ENCODE assay signal across 8 mouse cellular contexts in the genomic region with DNA sequence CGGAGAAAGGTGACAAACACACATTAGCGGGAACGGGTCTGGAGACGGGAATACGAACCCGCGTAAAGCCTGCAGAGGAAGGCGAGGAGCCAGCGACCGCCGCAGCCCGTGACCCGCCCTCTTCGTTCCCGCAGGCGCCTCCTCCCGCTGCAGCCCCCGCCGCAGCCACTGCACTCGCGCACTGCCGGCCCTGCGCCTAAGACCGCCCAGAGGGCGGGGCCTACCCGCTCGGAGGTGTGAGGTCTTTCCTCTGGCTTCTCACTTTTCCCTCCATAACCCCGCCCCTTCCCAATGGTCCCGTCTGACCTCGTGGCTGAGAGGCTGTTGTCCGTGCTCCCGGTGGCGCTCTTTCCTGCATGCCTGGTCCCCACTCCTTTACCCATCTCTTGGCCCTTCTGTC. TPM values are rescaled to one million over a fixed set of nuclear protein-coding genes. Genes with fewer than 3 reads are reported as not detected.
DNase-seq lines count a peak whose midpoint lies in the region; ATAC-seq and TF ChIP-seq lines count a peak whose summit lies in the region.

No protein-coding gene starts in this region.

- peak; percentile 78 to 80 for DNase-seq in B cell, adult 2 months
- peak; percentile 72 for DNase-seq in adrenal gland, postnatal 10 days
- peak; percentile 89 for DNase-seq in embryonic facial prominence, embryonic 11.5 days (ENCODE audit: low spot score)
- DNase-seq in kidney, postnatal 0 days (ENCODE audit: low spot score): peak; percentile 67
- DNase-seq in liver, embryonic 13.5 days: peak; percentile 33
- DNase-seq in neural tube, embryonic 10.5 days (ENCODE audit: extremely low spot score, low spot score): peak; percentile 78
- peak; percentile 73 for DNase-seq in testis, postnatal 10 days (ENCODE audit: low spot score)

- peak overlapping the region; percentile 31 for H3K4me3 ChIP-seq in embryonic facial prominence, embryonic 11.5 days (ENCODE audit: low read depth, low read length)
- H3K4me3 ChIP-seq in heart, embryonic 13.5 days: peak overlapping the region; percentile 49
- peak overlapping the region; percentile 31 for H3K4me3 ChIP-seq in kidney, postnatal 0 days (replicated peaks; ENCODE audit: low read depth, low read length)
- H3K4me3 ChIP-seq in liver, embryonic 13.5 days (replicated peaks): peak overlapping the region; percentile 38

- H3K27me3 ChIP-seq in embryonic facial prominence, embryonic 11.5 days (ENCODE audit: control insufficient read depth, insufficient read depth, low read length): peaks cover 46% of the 10 kb centered on the region
- peaks cover 100% of the 10 kb centered on the region for H3K27me3 ChIP-seq in heart, embryonic 13.5 days (replicated peaks)
- H3K27me3 ChIP-seq in kidney, postnatal 0 days (ENCODE audit: insufficient read depth, low read length): peaks cover 61% of the 10 kb centered on the region
- peaks cover 93% of the 10 kb centered on the region for H3K27me3 ChIP-seq in liver, embryonic 13.5 days

- peak overlapping the region; percentile 62 for H3K4me2 ChIP-seq in embryonic facial prominence, embryonic 11.5 days (ENCODE audit: low read depth, low read length)
- H3K4me2 ChIP-seq in heart, embryonic 13.5 days: peak overlapping the region; percentile 95
- H3K4me2 ChIP-seq in kidney, postnatal 0 days (ENCODE audit: low read length): peak overlapping the region; percentile 91
- peak overlapping the region; percentile 59 for H3K4me2 ChIP-seq in liver, embryonic 13.5 days

- peaks cover 4% of the 10 kb centered on the region for H3K4me1 ChIP-seq in embryonic facial prominence, embryonic 11.5 days (ENCODE audit: control insufficient read depth, insufficient read depth, low read length)
- peaks cover 36% of the 10 kb centered on the region for H3K4me1 ChIP-seq in heart, embryonic 13.5 days
- peaks cover 3% of the 10 kb centered on the region; the same call in 1 of the 2 replicates for H3K4me1 ChIP-seq in kidney, postnatal 0 days (replicated peaks; ENCODE audit: insufficient read depth, low read length)
- H3K4me1 ChIP-seq in liver, embryonic 13.5 days (replicated peaks): peaks cover 32% of the 10 kb centered on the region

- H3K9me3 ChIP-seq in embryonic facial prominence, embryonic 11.5 days (replicated peaks; ENCODE audit: control insufficient read depth, low read length): no peaks in the 10 kb centered on the region
- H3K9me3 ChIP-seq in heart, embryonic 13.5 days: no peaks in the 10 kb centered on the region
- no peaks in the 10 kb centered on the region for H3K9me3 ChIP-seq in kidney, postnatal 0 days (replicated peaks; ENCODE audit: low read length)
- H3K9me3 ChIP-seq in liver, embryonic 13.5 days (replicated peaks): no peaks in the 10 kb centered on the region

- no peak overlapping the region; the same call in 1 of the 2 replicates for H3K9ac ChIP-seq in embryonic facial prominence, embryonic 11.5 days (replicated peaks; ENCODE audit: low read length)
- peak overlapping the region; percentile 52 for H3K9ac ChIP-seq in heart, embryonic 13.5 days
- 0 out of 2 replicates have a peak overlapping the region, but pooled peaks have one; percentile 23 for H3K9ac ChIP-seq in kidney, postnatal 0 days (ENCODE audit: low read depth, low read length)
- no peak overlapping the region for H3K9ac ChIP-seq in liver, embryonic 13.5 days

- no peak overlapping the region for H3K27ac ChIP-seq in embryonic facial prominence, embryonic 11.5 days (replicated peaks; ENCODE audit: low read depth, low read length)
- no peak overlapping the region for H3K27ac ChIP-seq in heart, embryonic 13.5 days (replicated peaks)
- H3K27ac ChIP-seq in kidney, postnatal 0 days: no peak overlapping the region
- no peak overlapping the region for H3K27ac ChIP-seq in liver, embryonic 13.5 days

- 0 out of 2 replicates have a peak, but pooled peaks have one; percentile 19 for ATAC-seq in embryonic facial prominence, embryonic 11.5 days (replicated peaks; ENCODE audit: insufficient number of reproducible peaks, low FRiP score, low TSS enrichment, low read depth)
- ATAC-seq in heart, embryonic 13.5 days (ENCODE audit: extremely low read depth, insufficient number of reproducible peaks, low FRiP score, low TSS enrichment): peak; percentile 17; the same call in 1 of the 2 replicates
- peak; percentile 30 for ATAC-seq in kidney, postnatal 0 days (replicated peaks; ENCODE audit: low FRiP score, low read depth)
- peak; percentile 18; the same call in 1 of the 2 replicates for ATAC-seq in liver, embryonic 13.5 days (ENCODE audit: low read depth)

- 0% methylated on average over 33 of the region's 33 CpGs for WGBS in embryonic facial prominence, embryonic 11.5 days
- under 1% methylated on average over 33 of the region's 33 CpGs for WGBS in heart, embryonic 13.5 days
- under 1% methylated on average over 32 of the region's 33 CpGs for WGBS in kidney, postnatal 0 days
- 1% methylated on average over 33 of the region's 33 CpGs for WGBS in liver, embryonic 13.5 days (ENCODE audit: insufficient replicate concordance)

- H3K36me3 ChIP-seq in embryonic facial prominence, embryonic 11.5 days (replicated peaks; ENCODE audit: control insufficient read depth, insufficient read depth, low read depth, low read length): no peaks in the 10 kb centered on the region
- no peaks in the 10 kb centered on the region for H3K36me3 ChIP-seq in heart, embryonic 13.5 days
- no peaks in the 10 kb centered on the region for H3K36me3 ChIP-seq in kidney, postnatal 0 days (ENCODE audit: insufficient read depth, low read length)
- H3K36me3 ChIP-seq in liver, embryonic 13.5 days: no peaks in the 10 kb centered on the region

- no peak for TF ChIP-seq CTCF in kidney, postnatal 0 days (IDR thresholded peaks at IDR 0.05; ENCODE audit: low read depth)

RNA-seq across cellular contexts. Expression of gene Kcnc3, which starts 1.3 kb away (rescaled TPM):
- 1 to 10 TPM; 4.7 to 4.8 TPM for total RNA-seq in adrenal gland, postnatal 10 days (2021)
- 0.32 and 0.39 TPM in 2 replicates for polyA plus RNA-seq in embryonic facial prominence, embryonic 11.5 days (2014; fragmentation: Nextera tagmentation; extraction: Ambion mirVana)
- 0.05 and 0.17 TPM in 2 replicates for polyA plus RNA-seq in heart, embryonic 13.5 days (2015; fragmentation: Nextera tagmentation; extraction: Ambion mirVana)
- 0.26 and 0.30 TPM in 2 replicates for polyA plus RNA-seq in kidney, postnatal 0 days (2015; fragmentation: Nextera tagmentation; extraction: Ambion mirVana)
- 0.05 and 0.06 TPM in 2 replicates for polyA plus RNA-seq in liver, embryonic 13.5 days (2015; fragmentation: Nextera tagmentation; extraction: Ambion mirVana)

RNA-seq across cellular contexts. Expression of gene Napsa, which starts 17.0 kb away (rescaled TPM):
- total RNA-seq in adrenal gland, postnatal 10 days (2021): 1 to 10 TPM; 3.2 to 3.9 TPM
- 0.70 and 0.88 TPM in 2 replicates for polyA plus RNA-seq in embryonic facial prominence, embryonic 11.5 days (2014; fragmentation: Nextera tagmentation; extraction: Ambion mirVana)
- 0.39 and 0.43 TPM in 2 replicates for polyA plus RNA-seq in heart, embryonic 13.5 days (2015; fragmentation: Nextera tagmentation; extraction: Ambion mirVana)
- polyA plus RNA-seq in kidney, postnatal 0 days (2015; fragmentation: Nextera tagmentation; extraction: Ambion mirVana): 376 and 408 TPM in 2 replicates
- 4.5 and 5.1 TPM in 2 replicates for polyA plus RNA-seq in liver, embryonic 13.5 days (2015; fragmentation: Nextera tagmentation; extraction: Ambion mirVana)

RNA-seq across cellular contexts. Expression of gene Nr1h2, which starts 35.4 kb away (rescaled TPM):
- 10 to 100 TPM; 90.7 to 91.0 TPM for total RNA-seq in adrenal gland, postnatal 10 days (2021)
- polyA plus RNA-seq in embryonic facial prominence, embryonic 11.5 days (2014; fragmentation: Nextera tagmentation; extraction: Ambion mirVana): 63.7 and 69.6 TPM in 2 replicates
- 53.5 and 58.3 TPM in 2 replicates for polyA plus RNA-seq in heart, embryonic 13.5 days (2015; fragmentation: Nextera tagmentation; extraction: Ambion mirVana)
- 80.6 and 83.0 TPM in 2 replicates for polyA plus RNA-seq in kidney, postnatal 0 days (2015; fragmentation: Nextera tagmentation; extraction: Ambion mirVana)
- polyA plus RNA-seq in liver, embryonic 13.5 days (2015; fragmentation: Nextera tagmentation; extraction: Ambion mirVana): 40.7 and 47.1 TPM in 2 replicates

RNA-seq across cellular contexts. Expression of gene Pold1, which starts 40.5 kb away (rescaled TPM):
- total RNA-seq in adrenal gland, postnatal 10 days (2021): 10 to 100 TPM; 20.6 to 30.7 TPM
- 56.3 and 61.4 TPM in 2 replicates for polyA plus RNA-seq in embryonic facial prominence, embryonic 11.5 days (2014; fragmentation: Nextera tagmentation; extraction: Ambion mirVana)
- 56.1 and 58.7 TPM in 2 replicates for polyA plus RNA-seq in heart, embryonic 13.5 days (2015; fragmentation: Nextera tagmentation; extraction: Ambion mirVana)
- 38.0 and 45.9 TPM in 2 replicates for polyA plus RNA-seq in kidney, postnatal 0 days (2015; fragmentation: Nextera tagmentation; extraction: Ambion mirVana)
- 68.3 and 68.4 TPM in 2 replicates for polyA plus RNA-seq in liver, embryonic 13.5 days (2015; fragmentation: Nextera tagmentation; extraction: Ambion mirVana)

RNA-seq across cellular contexts. Expression of gene Spib, which starts 57.3 kb away (rescaled TPM):
- 1 to 10 TPM; 6.5 to 7.3 TPM for total RNA-seq in adrenal gland, postnatal 10 days (2021)
- polyA plus RNA-seq in embryonic facial prominence, embryonic 11.5 days (2014; fragmentation: Nextera tagmentation; extraction: Ambion mirVana): not detected in 2 replicates
- 0.05 and 0.13 TPM in 2 replicates for polyA plus RNA-seq in heart, embryonic 13.5 days (2015; fragmentation: Nextera tagmentation; extraction: Ambion mirVana)
- polyA plus RNA-seq in kidney, postnatal 0 days (2015; fragmentation: Nextera tagmentation; extraction: Ambion mirVana): 0.04 and 0.14 TPM in 2 replicates
- polyA plus RNA-seq in liver, embryonic 13.5 days (2015; fragmentation: Nextera tagmentation; extraction: Ambion mirVana): 0.08 and 0.14 TPM in 2 replicates

Comparison
In these comparisons a context has a peak if more than half of its experiments do, and no peak if none do; other contexts are left out.
1. DNase-seq: peak in every context shown above with its lines; median percentile 89 in embryonic facial prominence, embryonic 11.5 days; 79 in B cell, adult 2 months; 78 in neural tube, embryonic 10.5 days; 73 in testis, postnatal 10 days; 72 in adrenal gland, postnatal 10 days; 67 in kidney, postnatal 0 days; 33 in liver, embryonic 13.5 days.
2. H3K9ac ChIP-seq: peak in heart, embryonic 13.5 days (single experiment) and kidney, postnatal 0 days (single experiment); none in embryonic facial prominence, embryonic 11.5 days (single experiment) and liver, embryonic 13.5 days (single experiment).
3. RNA of gene Napsa, which starts 17.0 kb away (polyA plus RNA-seq): 376 to 408 TPM in kidney, postnatal 0 days; 4.5 to 5.1 TPM in liver, embryonic 13.5 days, 0.70 to 0.88 TPM in embryonic facial prominence, embryonic 11.5 days and 0.39 to 0.43 TPM in heart, embryonic 13.5 days; every median in the first group is over 10 times any median in the second.
4. Peak in every context shown above with its lines, with median percentiles within 50 percentile points of each other: ATAC-seq, H3K4me2 ChIP-seq and H3K4me3 ChIP-seq.